Mouse (Mus musculus) neural tube, embryonic 13.5 days (tissue): ENCODE measurements around the gene Lin7b. TPM values are rescaled to one million over a fixed set of nuclear protein-coding genes. Genes with fewer than 3 reads are reported as not detected.
A peak's percentile ranks its signal among the peaks of the same experiment; 100 is the strongest.
"Not testable (repeated sequence)": the region's sequence is repeated elsewhere in the genome, so short reads cannot be mapped to it uniquely, and the experiment has no call there.

Experiments
- ATAC-seq: fragments of 200-750 bp; cut with Nextera tagmentation; 2 replicates; pipeline ENCODE4 v1.8.0; 2017; ENCODE audit warnings: low read depth, mild to moderate bottlenecking, moderate TSS enrichment, moderate library complexity
- H3K27ac ChIP-seq: fragments of 300-500 bp; sonication (generic); replicated peaks from 2 replicates; pipeline ENCODE4 v1.5.1; 2015; ENCODE audit warnings: moderate library complexity, mild to moderate bottlenecking, inconsistent platforms
- H3K27me3 ChIP-seq: fragments of 300-500 bp; sonication (generic); 2 replicates; pipeline ENCODE4 v1.6.1; 2015; ENCODE audit warnings: mild to moderate bottlenecking, inconsistent platforms
- H3K36me3 ChIP-seq: fragments of 300-500 bp; sonication (generic); 2 replicates; pipeline ENCODE4 v1.6.1; 2015; ENCODE audit warnings: mild to moderate bottlenecking, inconsistent platforms
- H3K4me1 ChIP-seq: fragments of 300-500 bp; sonication (generic); replicated peaks from 2 replicates; pipeline ENCODE4 v1.6.1; 2015; ENCODE audit warnings: inconsistent platforms
- H3K4me2 ChIP-seq: fragments of 300-500 bp; sonication (generic); 2 replicates; pipeline ENCODE4 v1.6.1; 2015; ENCODE audit warnings: inconsistent platforms, mild to moderate bottlenecking, moderate library complexity
- H3K4me3 ChIP-seq: fragments of 300-500 bp; sonication (generic); 2 replicates; pipeline ENCODE4 v1.5.1; 2015; ENCODE audit warnings: mild to moderate bottlenecking, inconsistent platforms
- H3K9ac ChIP-seq: fragments of 300-500 bp; sonication (generic); 2 replicates; pipeline ENCODE4 v1.6.1; 2015; ENCODE audit warnings: moderate library complexity, mild to moderate bottlenecking, inconsistent platforms
- H3K9me3 ChIP-seq: fragments of 300-500 bp; sonication (generic); 2 replicates; pipeline ENCODE4 v1.6.1; 2016; ENCODE audit warnings: inconsistent platforms
- WGBS: fragments of 180-500 bp; shearing (Covaris S2); methylation state at CpG from one replicate; pipeline ENCODE4 v1.1.7; 2015; 5-methylcytosine and 5-hydroxymethylcytosine counted together
- polyA plus RNA-seq: library from polyadenylated mRNA; unstranded; fragments of >200 nt; fragmentation: Nextera tagmentation; extraction: Ambion mirVana; gene quantifications from 2 replicates; pipeline ENCODE4 v1.2.1, GENCODE M21; 2015

The Lin7b gene
- polyA plus RNA-seq, 1 experiment from 2014 or later = 11.1 TPM

- ATAC-seq = peak; percentile 83
- peaks cover 29% of the 10 kb centered on the region for H3K36me3 ChIP-seq
- H3K9ac ChIP-seq = peak overlapping the region; percentile 79
- peak overlapping the region; percentile 87 for H3K4me2 ChIP-seq
- H3K9me3 ChIP-seq = no peaks in the 10 kb centered on the region
- peaks cover 37% of the 10 kb centered on the region for H3K27me3 ChIP-seq
- WGBS = under 1% methylated on average over 43 of the region's 43 CpGs
- peak overlapping the region; percentile 70 for H3K27ac ChIP-seq
- peaks cover 45% of the 10 kb centered on the region for H3K4me1 ChIP-seq
- peak overlapping the region; percentile 48 for H3K4me3 ChIP-seq
These were observed 9.1 kb downstream of the Lin7b start for GRCm38 (mm10) chr7:45361243-45361804.

- Histone ChIP-seq H3K9me3 (no peaks in the 10 kb centered on the region), H3K4me3 (no peak overlapping the region), H3K4me2 (peak overlapping the region; percentile 87; the same call in 1 of the 2 replicates), H3K4me1 (peaks cover 38% of the 10 kb centered on the region), H3K27ac (no peak overlapping the region), H3K9ac (no peak overlapping the region), H3K27me3 (peaks cover 36% of the 10 kb centered on the region), H3K36me3 (peaks cover 35% of the 10 kb centered on the region)
- ATAC-seq = peak; percentile 4
- 49% methylated on average over 18 of the region's 18 CpGs for WGBS
These were observed 9.8 kb downstream of the Lin7b start for GRCm38 (mm10) chr7:45360404-45361125.

GRCm38 (mm10) chr7:45359081-45359480 lies 11.3 kb downstream of the Lin7b start:
- ATAC-seq, H3K4me3 ChIP-seq: not testable (repeated sequence)

GRCm38 (mm10) chr7:45356087-45356486 lies 14.3 kb downstream of the Lin7b start:
- H3K9ac ChIP-seq = no peak overlapping the region
- no peak overlapping the region for H3K4me3 ChIP-seq
- H3K4me1 ChIP-seq = peaks cover 2% of the 10 kb centered on the region; the same call in 1 of the 2 replicates
- H3K36me3 ChIP-seq = peaks cover 74% of the 10 kb centered on the region
- WGBS = 62% methylated on average over 13 of the region's 13 CpGs
- no peaks in the 10 kb centered on the region for H3K27me3 ChIP-seq
- no peak for ATAC-seq
- no peak overlapping the region for H3K4me2 ChIP-seq
- no peaks in the 10 kb centered on the region for H3K9me3 ChIP-seq
- no peak overlapping the region for H3K27ac ChIP-seq

More at GRCm38 (mm10) chr7:45359081-45359480, 11.3 kb downstream of the Lin7b start:
- Histone ChIP-seq H3K4me1 (peaks cover 23% of the 10 kb centered on the region), H3K36me3 (peaks cover 49% of the 10 kb centered on the region), H3K27me3 (peaks cover 21% of the 10 kb centered on the region)
- H3K9ac ChIP-seq, H3K9me3 ChIP-seq, H3K4me2 ChIP-seq, H3K27ac ChIP-seq: not testable (repeated sequence)
- 64% methylated on average over 9 of the region's 11 CpGs for WGBS

GRCm38 (mm10) chr7:45355318-45356020 lies 14.9 kb downstream of the Lin7b start:
- H3K36me3 ChIP-seq = peaks cover 80% of the 10 kb centered on the region

GRCm38 (mm10) chr7:45353041-45353440 lies 17.3 kb downstream of the Lin7b start:
- WGBS = 23% methylated on average over 5 of the region's 5 CpGs
- H3K27me3 ChIP-seq = no peaks in the 10 kb centered on the region
- no peaks in the 10 kb centered on the region for H3K9me3 ChIP-seq
- no peak overlapping the region for H3K4me2 ChIP-seq
- no peak overlapping the region for H3K4me3 ChIP-seq
- H3K27ac ChIP-seq = no peak overlapping the region
- H3K36me3 ChIP-seq = peaks cover 93% of the 10 kb centered on the region
- no peaks in the 10 kb centered on the region for H3K4me1 ChIP-seq
- H3K9ac ChIP-seq = no peak overlapping the region
- no peak for ATAC-seq

More at GRCm38 (mm10) chr7:45355318-45356020, 14.9 kb downstream of the Lin7b start:
- no peak overlapping the region for H3K4me2 ChIP-seq
- no peak overlapping the region for H3K9ac ChIP-seq
- WGBS = 72% methylated on average over 15 of the region's 15 CpGs
- H3K27ac ChIP-seq = no peak overlapping the region
- H3K27me3 ChIP-seq = no peaks in the 10 kb centered on the region
- no peak overlapping the region for H3K4me3 ChIP-seq
- no peaks in the 10 kb centered on the region for H3K9me3 ChIP-seq
- no peaks in the 10 kb centered on the region for H3K4me1 ChIP-seq
- ATAC-seq = no peak

GRCm38 (mm10) chr7:45346905-45347304 lies 23.5 kb downstream of the Lin7b start:
- Histone ChIP-seq H3K4me1 (no peaks in the 10 kb centered on the region), H3K9me3 (no peaks in the 10 kb centered on the region), H3K9ac (no peak overlapping the region), H3K4me2 (no peak overlapping the region), H3K36me3 (peaks cover 77% of the 10 kb centered on the region), H3K4me3 (no peak overlapping the region), H3K27me3 (no peaks in the 10 kb centered on the region), H3K27ac (no peak overlapping the region)
- no peak for ATAC-seq
- WGBS = 79% methylated on average over 13 of the region's 13 CpGs

- Histone ChIP-seq H3K27me3 (peaks cover 8% of the 10 kb centered on the region), H3K4me2 (no peak overlapping the region), H3K9me3 (no peaks in the 10 kb centered on the region), H3K4me1 (peaks cover 30% of the 10 kb centered on the region), H3K9ac (no peak overlapping the region), H3K4me3 (no peak overlapping the region), H3K27ac (no peak overlapping the region), H3K36me3 (peaks cover 46% of the 10 kb centered on the region)
- ATAC-seq = no peak
- 30% methylated on average over 13 of the region's 13 CpGs for WGBS
These were observed 26.8 kb downstream of the Lin7b start for GRCm38 (mm10) chr7:45343543-45343942.

GRCm38 (mm10) chr7:45342081-45342480 lies 28.3 kb downstream of the Lin7b start:
- Histone ChIP-seq H3K27me3 (peaks cover 20% of the 10 kb centered on the region), H3K27ac (no peak overlapping the region), H3K4me2 (no peak overlapping the region), H3K4me1 (peaks cover 37% of the 10 kb centered on the region), H3K9me3 (no peaks in the 10 kb centered on the region), H3K36me3 (peaks cover 31% of the 10 kb centered on the region), H3K4me3 (no peak overlapping the region), H3K9ac (no peak overlapping the region)
- 94% methylated on average over 11 of the region's 11 CpGs for WGBS
- no peak for ATAC-seq

- peaks cover 23% of the 10 kb centered on the region for H3K36me3 ChIP-seq
- whole genome bisulfite sequencing = 4% methylated on average over 8 of the region's 8 CpGs
- H3K27me3 ChIP-seq = peaks cover 21% of the 10 kb centered on the region
- no peak overlapping the region for H3K27ac ChIP-seq
- H3K9me3 ChIP-seq = no peaks in the 10 kb centered on the region
- H3K4me3 ChIP-seq = no peak overlapping the region
- peak overlapping the region; percentile 79 for H3K4me2 ChIP-seq
- H3K4me1 ChIP-seq = peaks cover 37% of the 10 kb centered on the region
- no peak overlapping the region for H3K9ac ChIP-seq
- ATAC-seq = no peak
These were observed 29.1 kb downstream of the Lin7b start for GRCm38 (mm10) chr7:45341303-45341702.

- Histone ChIP-seq H3K9me3 (no peaks in the 10 kb centered on the region), H3K27me3 (peaks cover 21% of the 10 kb centered on the region), H3K4me1 (peaks cover 37% of the 10 kb centered on the region), H3K4me3 (peak overlapping the region; percentile 49), H3K36me3 (peaks cover 17% of the 10 kb centered on the region), H3K4me2 (peak overlapping the region; percentile 79), H3K9ac (no peak overlapping the region), H3K27ac (no peak overlapping the region)
- WGBS = 2% methylated on average over 11 of the region's 11 CpGs
- no peak for ATAC-seq
These were observed 29.7 kb downstream of the Lin7b start for GRCm38 (mm10) chr7:45340669-45341068.

GRCm38 (mm10) chr7:45340066-45340442 lies 30.3 kb downstream of the Lin7b start:
- no peaks in the 10 kb centered on the region for H3K9me3 ChIP-seq
- no peak overlapping the region for H3K27ac ChIP-seq
- peak overlapping the region; percentile 79 for H3K4me2 ChIP-seq
- peak overlapping the region; percentile 75 for H3K9ac ChIP-seq
- peak overlapping the region; percentile 49 for H3K4me3 ChIP-seq
- H3K27me3 ChIP-seq = peaks cover 21% of the 10 kb centered on the region
- peaks cover 38% of the 10 kb centered on the region for H3K4me1 ChIP-seq
- 2% methylated on average over 11 of the region's 11 CpGs for WGBS
- no peak for ATAC-seq
- peaks cover 11% of the 10 kb centered on the region for H3K36me3 ChIP-seq
